Mouse (Mus musculus): ENCODE data around the gene Crybg2. TPM values are rescaled to one million over a fixed set of nuclear protein-coding genes. Genes with fewer than 3 reads are reported as not detected.
A peak's percentile ranks its signal among the peaks of the same experiment; 100 is the strongest.

The Crybg2 gene
- total and polyA plus RNA-seq, 3 experiments: 0.65 to 2.3 TPM; not detected in 1

- Histone ChIP-seq H3K79me2 (ENCODE audit: control insufficient read depth, insufficient read depth, low read length, poor library complexity) (no peaks in the 10 kb centered on the region; the same call in 1 of the 2 replicates), H3K4me1 (ENCODE audit: control insufficient read depth in 1 of 2, insufficient read depth in 2 of 2, low read length in 2 of 2) (peaks cover 3 to 24% of the 10 kb centered on the region in 2 experiments; a peak in 3 of 4 replicates), H3K27me3 (ENCODE audit: control insufficient read depth in 1 of 2, insufficient read depth in 2 of 2, low read length in 2 of 2) (no peaks in the 10 kb centered on the region), H3K9me3 (replicated peaks; ENCODE audit: insufficient read depth, low read length) (no peaks in the 10 kb centered on the region), H3K4me3 (ENCODE audit: control insufficient read depth in 1 of 2, insufficient read depth in 1 of 2, low read depth in 2 of 2, low read length in 2 of 2) (no peak overlapping the region), H3K9ac (ENCODE audit: control insufficient read depth, low read depth, low read length, poor library complexity, severe bottlenecking) (no peak overlapping the region), H3K36me3 (ENCODE audit: control insufficient read depth in 1 of 2, insufficient read depth in 2 of 2, low read length in 2 of 2) (peaks cover 0 to 20% of the 10 kb centered on the region in 2 experiments; a peak in 2 of 4 replicates), H3K27ac (ENCODE audit: control insufficient read depth, low read depth, low read length) (no peak overlapping the region)
- TF ChIP-seq TCF12 (IDR thresholded peaks at IDR 0.05; ENCODE audit: low read depth, low read length): no peak
- no peak for DNase-seq (ENCODE audit: low read depth, low spot score)
Observed at GRCm38 (mm10) chr4:134100245-134100644, 39.6 kb downstream of the Crybg2 start.

GRCm38 (mm10) chr4:134101979-134102741 lies 41.5 kb downstream of the Crybg2 start, which contains the start of gene Ubxn11:
TSS of gene Ubxn11 (plus strand) at chr4:134102570.
- no peaks in the 10 kb centered on the region; the same call in 1 of the 2 replicates for H3K79me2 ChIP-seq (ENCODE audit: control insufficient read depth, insufficient read depth, low read length, poor library complexity)
- H3K4me1 ChIP-seq (ENCODE audit: control insufficient read depth in 1 of 2, insufficient read depth in 2 of 2, low read length in 2 of 2): peaks cover 16 to 27% of the 10 kb centered on the region in 2 experiments
- peak within 1 kb of the TSS; percentile 71 to 90 for H3K4me3 ChIP-seq (ENCODE audit: control insufficient read depth in 1 of 2, insufficient read depth in 1 of 2, low read depth in 2 of 2, low read length in 2 of 2)
- peaks cover 0 to 20% of the 10 kb centered on the region in 2 experiments; a peak in 2 of 4 replicates for H3K36me3 ChIP-seq (ENCODE audit: control insufficient read depth in 1 of 2, insufficient read depth in 2 of 2, low read length in 2 of 2)
- H3K9ac ChIP-seq (ENCODE audit: control insufficient read depth, low read depth, low read length, poor library complexity, severe bottlenecking): peak within 1 kb of the TSS; percentile 70
- DNase-seq (ENCODE audit: low read depth, low spot score): peak; percentile 97
- H3K27ac ChIP-seq (ENCODE audit: control insufficient read depth, low read depth, low read length): peak within 1 kb of the TSS; percentile 48
- H3K27me3 ChIP-seq (ENCODE audit: control insufficient read depth in 1 of 2, insufficient read depth in 2 of 2, low read length in 2 of 2): no peaks in the 10 kb centered on the region
- no peaks in the 10 kb centered on the region for H3K9me3 ChIP-seq (replicated peaks; ENCODE audit: insufficient read depth, low read length)
- TF ChIP-seq NELFE (IDR thresholded peaks at IDR 0.05; ENCODE audit: low read depth, low read length) (peak; percentile 79), MAFK (IDR thresholded peaks at IDR 0.05; ENCODE audit: borderline replicate concordance, low read depth, low read length) (no peak; the same call in 1 of the 2 replicates), JUND (IDR thresholded peaks at IDR 0.05; ENCODE audit: low read depth, low read length) (no peak), ZMIZ1 (IDR thresholded peaks at IDR 0.05; ENCODE audit: low read depth, low read length) (no peak; the same call in 1 of the 2 replicates), ELF1 (IDR thresholded peaks at IDR 0.05; ENCODE audit: low read depth, low read length) (peak; percentile 71), GATA1 (IDR thresholded peaks at IDR 0.05; ENCODE audit: low read depth, low read length) (no peak), GABPA (IDR thresholded peaks at IDR 0.05; ENCODE audit: low read depth, low read length) (no peak), MXI1 (IDR thresholded peaks at IDR 0.05; ENCODE audit: low read depth, low read length) (peak; percentile 98), E2F4 (IDR thresholded peaks at IDR 0.05; ENCODE audit: borderline replicate concordance, low read depth, low read length) (no peak), USF1 (IDR thresholded peaks at IDR 0.05; ENCODE audit: low read depth, low read length) (peak; percentile 76), MYB (IDR thresholded peaks at IDR 0.05; ENCODE audit: low read depth, low read length) (no peak), TAL1 (IDR thresholded peaks at IDR 0.05; ENCODE audit: low read length) (no peak), TBP (IDR thresholded peaks at IDR 0.05; ENCODE audit: low read depth, low read length) (no peak), CTCF (IDR thresholded peaks at IDR 0.05 in 2 of 3, conservative IDR thresholded peaks at IDR 0.05 in 1 of 3; ENCODE audit: control insufficient read depth in 1 of 3, insufficient read depth in 1 of 3, low read depth in 2 of 3, low read length in 3 of 3, poor library complexity in 1 of 3, severe bottlenecking in 1 of 3) (no peak), POLR2AphosphoS5 (IDR thresholded peaks at IDR 0.05; ENCODE audit: borderline replicate concordance, low read depth, low read length) (no peak), MYC (IDR thresholded peaks at IDR 0.05; ENCODE audit: low read depth, low read length) (peak; percentile 71; the same call in 1 of the 2 replicates), POLR2AphosphoS2 (IDR thresholded peaks at IDR 0.05; ENCODE audit: low read length) (no peak), UBTF (IDR thresholded peaks at IDR 0.05; ENCODE audit: borderline replicate concordance, insufficient read depth, low read depth, low read length) (no peak), ZC3H11A (IDR thresholded peaks at IDR 0.05; ENCODE audit: low read depth, low read length) (no peak), POLR2A (IDR thresholded peaks at IDR 0.05; ENCODE audit: control insufficient read depth in 1 of 2, insufficient read depth in 1 of 2, low read depth in 1 of 2, low read length in 2 of 2, poor library complexity in 1 of 2) (peak; percentile 69 to 93; a peak in 3 of 4 replicates), RAD21 (IDR thresholded peaks at IDR 0.05; ENCODE audit: low read depth, low read length) (no peak), RCOR1 (IDR thresholded peaks at IDR 0.05; ENCODE audit: low read depth, low read length) (no peak), SMC3 (IDR thresholded peaks at IDR 0.05; ENCODE audit: low read depth, low read length) (no peak), MAZ (IDR thresholded peaks at IDR 0.05; ENCODE audit: low read depth, low read length) (no peak), CHD2 (IDR thresholded peaks at IDR 0.05; ENCODE audit: low read length) (peak; percentile 79), EP300 (IDR thresholded peaks at IDR 0.05; ENCODE audit: low read depth in 1 of 2, low read length in 2 of 2) (no peak), ZKSCAN1 (IDR thresholded peaks at IDR 0.05; ENCODE audit: low read depth, low read length) (no peak), ETS1 (IDR thresholded peaks at IDR 0.05; ENCODE audit: low read depth, low read length) (no peak), HCFC1 (IDR thresholded peaks at IDR 0.05; ENCODE audit: low read depth, low read length) (peak; percentile 98), ZNF384 (IDR thresholded peaks at IDR 0.05; ENCODE audit: low read depth, low read length) (no peak; the same call in 1 of the 2 replicates)

Measured in MEL (cell line).